Mouse (Mus musculus): ENCODE results near the gene Esf1. TPM values are rescaled to one million over a fixed set of nuclear protein-coding genes. Genes with fewer than 3 reads are reported as not detected.

Gene Esf1
- polyA plus RNA-seq, 1 experiment = 10.4 TPM

Other genes starting within 250 kb of the Esf1 start
- gene Tasp1, start 103.8 kb downstream of the Esf1 start, polyA plus RNA-seq (2012; ENCODE audit: insufficient read depth, insufficient read length, missing spikeins) = 4.8 and 6.1 TPM in 2 replicates
- not detected in 2 replicates for gene Gm17374, start 18.5 kb downstream of the Esf1 start, polyA plus RNA-seq (2012; ENCODE audit: insufficient read depth, insufficient read length, missing spikeins)
- 51.9 and 62.7 TPM in 2 replicates for gene Ndufaf5, start 85 bp upstream of the Esf1 start, polyA plus RNA-seq (2012; ENCODE audit: insufficient read depth, insufficient read length, missing spikeins)
- not detected in 2 replicates for gene Sel1l2, start 219.1 kb upstream of the Esf1 start, polyA plus RNA-seq (2012; ENCODE audit: insufficient read depth, insufficient read length, missing spikeins)
- gene Macrod2, start 224.7 kb upstream of the Esf1 start, polyA plus RNA-seq (2012; ENCODE audit: insufficient read depth, insufficient read length, missing spikeins) = 8.3 and 8.7 TPM in 2 replicates